Mouse (Mus musculus) liver, embryonic 14.5 days (tissue): ENCODE data around the gene Stx2. TPM values are rescaled to one million over a fixed set of nuclear protein-coding genes. Genes with fewer than 3 reads are reported as not detected.
A peak's percentile ranks its signal among the peaks of the same experiment; 100 is the strongest.

ENCODE experiments used
- ATAC-seq: fragments of 200-750 bp; cut with Nextera tagmentation; 2 replicates; pipeline ENCODE4 v1.8.0; 2017; ENCODE audit warnings: moderate number of reproducible peaks, mild to moderate bottlenecking, moderate library complexity; ENCODE audit not compliant: insufficient read depth
- DNase-seq, 3 experiments: peaks; one replicate each; pipeline ENCODE4 v3.0.0-alpha.2; 2012 to 2013; ENCODE audit warnings: low read depth in 3 of 3, low spot score in 3 of 3
- H3K27ac ChIP-seq: fragments of 300-500 bp; sonication (generic); 2 replicates; pipeline ENCODE4 v1.5.1; 2014; ENCODE audit warnings: moderate library complexity, mild to moderate bottlenecking, control low read depth, inconsistent platforms
- H3K27me3 ChIP-seq: fragments of 300-500 bp; sonication (generic); 2 replicates; pipeline ENCODE4 v1.6.1; 2014; ENCODE audit warnings: mild to moderate bottlenecking, low read length, moderate library complexity; ENCODE audit not compliant: control insufficient read depth, insufficient read depth
- H3K36me3 ChIP-seq: fragments of 300-500 bp; sonication (generic); replicated peaks from 2 replicates; pipeline ENCODE4 v1.6.1; 2014; ENCODE audit warnings: low read depth; ENCODE audit not compliant: control insufficient read depth, insufficient read depth
- H3K4me1 ChIP-seq, 2 experiments: fragments of 200-500 bp in 1 of 2; fragments of 300-500 bp in 1 of 2; sonication (generic) in 1 of 2; replicated peaks; 2 replicates each; pipeline ENCODE4 v1.6.1; 2012 to 2014; ENCODE audit warnings: antibody characterized with exemption in 1 of 2, inconsistent platforms in 1 of 2, low read length in 1 of 2; ENCODE audit not compliant: control insufficient read depth in 2 of 2, insufficient read depth in 2 of 2
- H3K4me2 ChIP-seq: fragments of 300-500 bp; sonication (generic); 2 replicates; pipeline ENCODE4 v1.6.1; 2014; ENCODE audit warnings: low read depth, mild to moderate bottlenecking, control low read depth, moderate library complexity
- H3K4me3 ChIP-seq, 2 experiments: fragments of 200-500 bp in 1 of 2; fragments of 300-500 bp in 1 of 2; sonication (generic) in 1 of 2; 2 replicates each; pipeline ENCODE4 v1.5.1; 2012 to 2014; ENCODE audit warnings: low read depth in 2 of 2, low read length in 2 of 2, mild to moderate bottlenecking in 2 of 2, control low read depth in 1 of 2, inconsistent platforms in 1 of 2, moderate library complexity in 1 of 2; ENCODE audit not compliant: insufficient read depth in 1 of 2
- H3K9ac ChIP-seq: fragments of 300-500 bp; sonication (generic); replicated peaks from 2 replicates; pipeline ENCODE4 v1.6.1; 2014; ENCODE audit warnings: mild to moderate bottlenecking, control low read depth, moderate library complexity
- H3K9me3 ChIP-seq: fragments of 300-500 bp; sonication (generic); 2 replicates; pipeline ENCODE4 v1.6.1; 2016; ENCODE audit warnings: low read length, mixed read lengths; ENCODE audit not compliant: control insufficient read depth
- CTCF ChIP-seq: IDR thresholded peaks from 2 replicates; pipeline ENCODE4 v1.5.1; 2016; ENCODE audit warnings: antibody characterized with exemption, low read depth, control low read depth
- EP300 ChIP-seq: IDR thresholded peaks from 2 replicates; pipeline ENCODE4 v1.6.1; 2016; ENCODE audit warnings: antibody characterized with exemption, low read depth
- WGBS: fragments of 180-500 bp; shearing (Covaris S2); extraction: QIAGEN DNeasy Blood & Tissue Kit; methylation state at CpG from one replicate; pipeline ENCODE4 v1.1.7; 2014; ENCODE audit not compliant: insufficient replicate concordance; 5-methylcytosine and 5-hydroxymethylcytosine counted together
- polyA plus RNA-seq, 2 experiments: library from polyadenylated mRNA; depleted of rRNA in 1 of 2; stranded (reverse) in 1 of 2; unstranded in 1 of 2; fragments of >200 nt; fragmentation: Nextera tagmentation in 1 of 2; extraction: Ambion mirVana in 1 of 2; gene quantifications; 2 replicates each; pipeline versions ENCODE4 v1.2.1 to v1.2.3; 2012 to 2014

Stx2 gene
- polyA plus RNA-seq, 2 experiments, result 68.1 to 75.0 TPM

- 77% methylated on average over 3 of the region's 3 CpGs for WGBS
- peak overlapping the region; percentile 97 for H3K9ac ChIP-seq
- TF ChIP-seq EP300 (no peak), CTCF (no peak)
Measured at GRCm38 (mm10) chr5:129005416-129005815, 3.0 kb downstream of the Stx2 start.

GRCm38 (mm10) chr5:129002571-129003011, 5.8 kb downstream of the Stx2 start:
- H3K27me3 ChIP-seq, result no peaks in the 10 kb centered on the region
- no peak for DNase-seq
- H3K9me3 ChIP-seq, result no peaks in the 10 kb centered on the region
- 0 out of 2 replicates have a peak overlapping the region, but pooled peaks have one; percentile 19 for H3K9ac ChIP-seq
- H3K27ac ChIP-seq, result peak overlapping the region; percentile 81
- H3K4me1 ChIP-seq, result peaks cover 51 to 56% of the 10 kb centered on the region in 2 experiments
- peak overlapping the region in 1 of 2 experiments; percentile 28; a peak in 2 of 4 replicates for H3K4me3 ChIP-seq
- H3K36me3 ChIP-seq, result peaks cover 45% of the 10 kb centered on the region
- TF ChIP-seq EP300 (no peak), CTCF (no peak)
- ATAC-seq, result peak; percentile 4; the same call in 1 of the 2 replicates
- H3K4me2 ChIP-seq, result peak overlapping the region; percentile 53
- 11% methylated on average over 14 of the region's 14 CpGs for WGBS

More at GRCm38 (mm10) chr5:129005416-129005815, 3.0 kb downstream of the Stx2 start:
- Histone ChIP-seq H3K4me2 (peak overlapping the region; percentile 94), H3K4me3 (peak overlapping the region; percentile 82 to 100), H3K27ac (peak overlapping the region; percentile 92), H3K4me1 (peaks cover 59 to 65% of the 10 kb centered on the region in 2 experiments), H3K9me3 (no peaks in the 10 kb centered on the region), H3K36me3 (peaks cover 22% of the 10 kb centered on the region), H3K27me3 (no peaks in the 10 kb centered on the region)
- DNase-seq (no peak), ATAC-seq (no peak)

GRCm38 (mm10) chr5:129000706-129001468, 7.5 kb downstream of the Stx2 start:
- peak overlapping the region; percentile 38 for H3K9ac ChIP-seq
- no peaks in the 10 kb centered on the region for H3K27me3 ChIP-seq
- peak; percentile 85 for ATAC-seq
- H3K36me3 ChIP-seq, result peaks cover 57% of the 10 kb centered on the region
- H3K4me3 ChIP-seq, result peak overlapping the region; percentile 18 to 23; a peak in 3 of 4 replicates
- WGBS, result 11% methylated on average over 8 of the region's 8 CpGs
- H3K4me2 ChIP-seq, result peak overlapping the region; percentile 53
- DNase-seq, result peak; percentile 77 to 82 (median 80)
- H3K27ac ChIP-seq, result peak overlapping the region; percentile 81
- H3K9me3 ChIP-seq, result no peaks in the 10 kb centered on the region
- TF ChIP-seq EP300 (peak; percentile 47), CTCF (peak; percentile 84)
- H3K4me1 ChIP-seq, result peaks cover 50 to 52% of the 10 kb centered on the region in 2 experiments

- Histone ChIP-seq H3K9ac (no peak overlapping the region), H3K36me3 (peaks cover 77% of the 10 kb centered on the region), H3K27me3 (no peaks in the 10 kb centered on the region), H3K9me3 (no peaks in the 10 kb centered on the region), H3K4me1 (no peaks in the 10 kb centered on the region), H3K4me3 (no peak overlapping the region), H3K27ac (no peak overlapping the region), H3K4me2 (no peak overlapping the region)
- TF ChIP-seq CTCF, result no peak
- TF ChIP-seq EP300, result no peak
- 90% methylated on average over 19 of the region's 19 CpGs for WGBS
- DNase-seq, result no peak
- ATAC-seq, result no peak
Measured at GRCm38 (mm10) chr5:128987141-128987954, 21.0 kb downstream of the Stx2 start.

- no peak overlapping the region for H3K4me3 ChIP-seq
- H3K27ac ChIP-seq, result no peak overlapping the region
- 95% methylated on average over 13 of the region's 13 CpGs for WGBS
- 0 out of 4 replicates have a peak, but pooled peaks cover 0 to 2% of the 10 kb centered on the region in 2 experiments for H3K4me1 ChIP-seq
- no peak for TF ChIP-seq EP300
- no peak for TF ChIP-seq CTCF
- ATAC-seq (no peak), DNase-seq (no peak)
- no peaks in the 10 kb centered on the region for H3K9me3 ChIP-seq
- H3K27me3 ChIP-seq, result no peaks in the 10 kb centered on the region
- peaks cover 63% of the 10 kb centered on the region for H3K36me3 ChIP-seq
- no peak overlapping the region for H3K9ac ChIP-seq
- H3K4me2 ChIP-seq, result no peak overlapping the region
Measured at GRCm38 (mm10) chr5:128985946-128986345, 22.4 kb downstream of the Stx2 start.
